23 mouse cellular contexts compared by ENCODE assay signal in the genomic region with DNA sequence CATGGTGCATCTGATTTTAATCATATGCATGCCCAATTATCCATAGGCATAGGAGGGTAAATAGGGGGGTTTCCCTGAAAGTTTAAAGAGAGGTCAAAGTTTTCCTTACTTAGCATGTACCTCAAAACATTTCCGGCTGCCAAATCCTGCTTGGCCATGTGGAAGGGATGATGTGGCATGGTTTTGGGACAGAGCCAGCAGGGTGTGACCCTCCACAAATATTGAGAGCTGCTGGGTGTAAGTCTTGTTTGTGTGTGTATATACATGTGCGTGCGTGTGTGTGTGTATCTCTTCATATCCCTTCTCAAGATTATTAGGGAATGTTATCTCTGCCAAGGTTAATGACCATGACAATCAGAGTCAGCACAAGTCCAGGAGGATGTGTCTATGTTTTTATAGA.
DNase-seq lines count a peak whose midpoint lies in the region; ATAC-seq and TF ChIP-seq lines count a peak whose summit lies in the region.
"Had no signal": no experiment of that assay in that cellular context is flagged by ENCODE, and none has a peak within 500 bp of the region (broad histone marks: within the 10 kb centered on the region; RNA-seq: fewer than 3 reads in every experiment).

No protein-coding gene starts in this region.

- H3K36me3 ChIP-seq in stomach, postnatal 0 days (ENCODE audit: control insufficient read depth, insufficient read depth, low read length), result no peaks in the 10 kb centered on the region
- H3K36me3 ChIP-seq in kidney, adult 2 months (ENCODE audit: control insufficient read depth, insufficient read depth, low read length), result no peaks in the 10 kb centered on the region
- H3K36me3 ChIP-seq: embryonic facial prominence, embryonic 10.5 days; embryonic facial prominence, embryonic 13.5 days; forebrain, embryonic 12.5 days; forebrain, embryonic 15.5 days; hindbrain, embryonic 12.5 days; hindbrain, embryonic 15.5 days had no signal

- no peaks in the 10 kb centered on the region for H3K27me3 ChIP-seq in stomach, postnatal 0 days (ENCODE audit: control insufficient read depth, insufficient read depth, low read length)
- no peaks in the 10 kb centered on the region for H3K27me3 ChIP-seq in kidney, adult 2 months (replicated peaks; ENCODE audit: control insufficient read depth, insufficient read depth, low read length)
- H3K27me3 ChIP-seq: embryonic facial prominence, embryonic 13.5 days; forebrain, embryonic 12.5 days; forebrain, embryonic 15.5 days; hindbrain, embryonic 12.5 days; hindbrain, embryonic 15.5 days had no signal

- TF ChIP-seq POLR2A in kidney, adult 2 months (IDR thresholded peaks at IDR 0.05; ENCODE audit: low read depth, low read length), result no peak

- 35% methylated on average over 3 of the region's 3 CpGs for WGBS in stomach, postnatal 0 days
- WGBS in kidney, adult 2 months, result 78% methylated on average over 3 of the region's 3 CpGs

- peak; percentile 4 for DNase-seq in adrenal gland, postnatal 36 days
- no peak for DNase-seq in adrenal gland, adult 18-20 months (ENCODE audit: low spot score in 2 of 2)
- peak; percentile 15 for DNase-seq in left cerebral cortex, postnatal 4 days
- no peak for DNase-seq in left cerebral cortex, adult 2 months (ENCODE audit: extremely low spot score in 1 of 2, low spot score in 2 of 2)
- DNase-seq in stomach, postnatal 0 days (ENCODE audit: low spot score), result peak; percentile 68
- no peak for DNase-seq in kidney, adult 2 months
- DNase-seq: adrenal gland, adult 8-10 months; cerebellum, adult 2 months; cerebellum, adult 9-11 months; cerebellum, postnatal 36 days; embryo, embryonic 11 days; gastrocnemius, postnatal 25 days; heart, adult 2 months had no signal

- no peak for TF ChIP-seq CTCF in left cerebral cortex, adult 2 months (IDR thresholded peaks at IDR 0.05)
- TF ChIP-seq CTCF in stomach, postnatal 0 days (IDR thresholded peaks at IDR 0.05; ENCODE audit: low read depth), result no peak
- TF ChIP-seq CTCF in kidney, adult 2 months (conservative IDR thresholded peaks at IDR 0.05; ENCODE audit: insufficient read depth, insufficient read length, low read depth, low read length), result no peak

- intact Hi-C loops in left cerebral cortex, postnatal 4 days (cut with DNase I), result no loop called here
- intact Hi-C loops in left cerebral cortex, adult 2 months (cut with DNase I), result loop anchor here (5.0 kb wide), 1 partner anchor 72 kb away; no protein-coding TSS in a partner anchor

- no peak overlapping the region for H3K4me2 ChIP-seq in stomach, postnatal 0 days (replicated peaks; ENCODE audit: low read depth)
- H3K4me2 ChIP-seq: embryonic facial prominence, embryonic 13.5 days; forebrain, embryonic 12.5 days; forebrain, embryonic 15.5 days; heart, embryonic 11.5 days; hindbrain, embryonic 12.5 days; hindbrain, embryonic 15.5 days had no signal

- H3K4me3 ChIP-seq in left cerebral cortex, adult 2 months, result no peak overlapping the region
- H3K4me3 ChIP-seq in stomach, postnatal 0 days (ENCODE audit: low read depth, low read length), result no peak overlapping the region
- H3K4me3 ChIP-seq in kidney, adult 2 months (ENCODE audit: insufficient read depth, low read depth, low read length), result no peak overlapping the region
- H3K4me3 ChIP-seq: embryonic facial prominence, embryonic 10.5 days; embryonic facial prominence, embryonic 13.5 days; erythroblast, embryonic 14.5 days; forebrain, embryonic 12.5 days; forebrain, embryonic 15.5 days; heart, adult 2 months; hindbrain, embryonic 12.5 days; hindbrain, embryonic 15.5 days had no signal

- no peaks in the 10 kb centered on the region for H3K4me1 ChIP-seq in stomach, postnatal 0 days (replicated peaks; ENCODE audit: control insufficient read depth, insufficient read depth)
- no peaks in the 10 kb centered on the region for H3K4me1 ChIP-seq in kidney, adult 2 months (ENCODE audit: control insufficient read depth, insufficient read depth, low read length)
- H3K4me1 ChIP-seq: embryonic facial prominence, embryonic 10.5 days; forebrain, embryonic 12.5 days had no signal

- no peaks in the 10 kb centered on the region for H3K9me3 ChIP-seq in stomach, postnatal 0 days (ENCODE audit: control insufficient read depth, low read length)
- H3K9me3 ChIP-seq: embryonic facial prominence, embryonic 10.5 days; embryonic facial prominence, embryonic 13.5 days; forebrain, embryonic 12.5 days; forebrain, embryonic 15.5 days; hindbrain, embryonic 12.5 days; hindbrain, embryonic 15.5 days had no signal

- TF ChIP-seq EP300 in stomach, postnatal 0 days (optimal IDR thresholded peaks at IDR 0.05), result no peak

- no peak overlapping the region for H3K9ac ChIP-seq in stomach, postnatal 0 days (ENCODE audit: low read length)
- H3K9ac ChIP-seq: embryonic facial prominence, embryonic 13.5 days; forebrain, embryonic 12.5 days; forebrain, embryonic 15.5 days; hindbrain, embryonic 12.5 days; hindbrain, embryonic 15.5 days had no signal

- no peak overlapping the region for H3K27ac ChIP-seq in left cerebral cortex, adult 2 months
- H3K27ac ChIP-seq in stomach, postnatal 0 days (replicated peaks), result no peak overlapping the region
- no peak overlapping the region for H3K27ac ChIP-seq in kidney, adult 2 months (ENCODE audit: insufficient read depth, low read depth, low read length)
- H3K27ac ChIP-seq: embryonic facial prominence, embryonic 10.5 days; embryonic facial prominence, embryonic 13.5 days; forebrain, embryonic 12.5 days; heart, adult 2 months; hindbrain, embryonic 12.5 days; hindbrain, embryonic 15.5 days had no signal

- peak; percentile 66; the same call in 1 of the 2 replicates for ATAC-seq in stomach, postnatal 0 days (ENCODE audit: low FRiP score, low TSS enrichment)
- ATAC-seq: forebrain, embryonic 15.5 days; intestine, postnatal 0 days; Patski had no signal

Comparison
In these comparisons a context has a peak if more than half of its experiments do, and no peak if none do; other contexts are left out.
1. DNase-seq: peak in adrenal gland, postnatal 36 days (2 of 2), left cerebral cortex, postnatal 4 days (single experiment) and stomach, postnatal 0 days (single experiment); none in adrenal gland, adult 18-20 months (0 of 2), left cerebral cortex, adult 2 months (0 of 2) and kidney, adult 2 months (single experiment).